Mouse (Mus musculus): ENCODE results near the gene Usp48.
A peak's percentile ranks its signal among the peaks of the same experiment; 100 is the strongest.
"Not testable (repeated sequence)": the region's sequence is repeated elsewhere in the genome, so short reads cannot be mapped to it uniquely, and the experiment has no call there.

The Usp48 gene

GRCm38 (mm10) chr4:137593601-137594495, at the start of gene Usp48:
Gene Usp48, plus strand, starts transcription at chr4:137593755.
- DNase-seq (ENCODE audit: low spot score), result peak; percentile 95

- no peak for DNase-seq (ENCODE audit: low spot score)
Measured at GRCm38 (mm10) chr4:137545568-137545967, 48.0 kb upstream of the Usp48 start.

- DNase-seq (ENCODE audit: low spot score), result no peak
Measured at GRCm38 (mm10) chr4:137546003-137546525, 47.5 kb upstream of the Usp48 start.

- DNase-seq (ENCODE audit: low spot score), result no peak
Measured at GRCm38 (mm10) chr4:137553466-137553865, 40.1 kb upstream of the Usp48 start.

- DNase-seq (ENCODE audit: low spot score), result no peak
Measured at GRCm38 (mm10) chr4:137556673-137557210, 36.8 kb upstream of the Usp48 start.

GRCm38 (mm10) chr4:137569873-137570272, 23.7 kb upstream of the Usp48 start:
- DNase-seq (ENCODE audit: low spot score), result no peak

- DNase-seq (ENCODE audit: low spot score), result no peak
Measured at GRCm38 (mm10) chr4:137574469-137574868, 19.1 kb upstream of the Usp48 start, which contains the start of gene Ldlrad2. Gene Ldlrad2, minus strand, starts transcription at chr4:137574569.

- no peak for DNase-seq (ENCODE audit: low spot score)
Measured at GRCm38 (mm10) chr4:137577486-137577885, 16.1 kb upstream of the Usp48 start.

GRCm38 (mm10) chr4:137578181-137578845, 15.2 kb upstream of the Usp48 start:
- peak; percentile 14 for DNase-seq (ENCODE audit: low spot score)

- DNase-seq (ENCODE audit: low spot score), result no peak
Measured at GRCm38 (mm10) chr4:137579789-137580188, 13.8 kb upstream of the Usp48 start.

GRCm38 (mm10) chr4:137580299-137580698, 13.3 kb upstream of the Usp48 start:
- no peak for DNase-seq (ENCODE audit: low spot score)

- DNase-seq (ENCODE audit: low spot score), result peak; percentile 18
Measured at GRCm38 (mm10) chr4:137581815-137582214, 11.7 kb upstream of the Usp48 start.

- DNase-seq (ENCODE audit: low spot score), result not testable (repeated sequence)
Measured at GRCm38 (mm10) chr4:137589095-137589494, 4.5 kb upstream of the Usp48 start.

- no peak for DNase-seq (ENCODE audit: low spot score)
Measured at GRCm38 (mm10) chr4:137589586-137589985, 4.0 kb upstream of the Usp48 start.

- no peak for DNase-seq (ENCODE audit: low spot score)
Measured at GRCm38 (mm10) chr4:137590961-137591360, 2.6 kb upstream of the Usp48 start.

- no peak for DNase-seq (ENCODE audit: low spot score)
Measured at GRCm38 (mm10) chr4:137594496-137595270, 1.1 kb downstream of the Usp48 start.

- DNase-seq (ENCODE audit: low spot score), result no peak
Measured at GRCm38 (mm10) chr4:137597098-137597630, 3.6 kb downstream of the Usp48 start.

GRCm38 (mm10) chr4:137598577-137598976, 5.0 kb downstream of the Usp48 start:
- DNase-seq (ENCODE audit: low spot score), result no peak

GRCm38 (mm10) chr4:137603449-137604171, 10.1 kb downstream of the Usp48 start:
- no peak for DNase-seq (ENCODE audit: low spot score)

GRCm38 (mm10) chr4:137607023-137607422, 13.5 kb downstream of the Usp48 start:
- no peak for DNase-seq (ENCODE audit: low spot score)

- DNase-seq (ENCODE audit: low spot score), result no peak
Measured at GRCm38 (mm10) chr4:137609281-137609680, 15.7 kb downstream of the Usp48 start.
